Mouse (Mus musculus) megakaryocyte, embryonic 14.5 days (primary cell): ENCODE results near the gene Nfib.

Experiments
- FLI1 ChIP-seq: IDR thresholded peaks from 2 replicates; pipeline ENCODE4 v1.6.1; 2012; ENCODE audit warnings: low read length, inconsistent platforms, mixed read lengths
- GATA1 ChIP-seq: IDR thresholded peaks from 3 replicates; pipeline ENCODE4 v1.6.1; 2012; ENCODE audit warnings: mixed read lengths, low read length, inconsistent platforms, borderline replicate concordance

DNA sequence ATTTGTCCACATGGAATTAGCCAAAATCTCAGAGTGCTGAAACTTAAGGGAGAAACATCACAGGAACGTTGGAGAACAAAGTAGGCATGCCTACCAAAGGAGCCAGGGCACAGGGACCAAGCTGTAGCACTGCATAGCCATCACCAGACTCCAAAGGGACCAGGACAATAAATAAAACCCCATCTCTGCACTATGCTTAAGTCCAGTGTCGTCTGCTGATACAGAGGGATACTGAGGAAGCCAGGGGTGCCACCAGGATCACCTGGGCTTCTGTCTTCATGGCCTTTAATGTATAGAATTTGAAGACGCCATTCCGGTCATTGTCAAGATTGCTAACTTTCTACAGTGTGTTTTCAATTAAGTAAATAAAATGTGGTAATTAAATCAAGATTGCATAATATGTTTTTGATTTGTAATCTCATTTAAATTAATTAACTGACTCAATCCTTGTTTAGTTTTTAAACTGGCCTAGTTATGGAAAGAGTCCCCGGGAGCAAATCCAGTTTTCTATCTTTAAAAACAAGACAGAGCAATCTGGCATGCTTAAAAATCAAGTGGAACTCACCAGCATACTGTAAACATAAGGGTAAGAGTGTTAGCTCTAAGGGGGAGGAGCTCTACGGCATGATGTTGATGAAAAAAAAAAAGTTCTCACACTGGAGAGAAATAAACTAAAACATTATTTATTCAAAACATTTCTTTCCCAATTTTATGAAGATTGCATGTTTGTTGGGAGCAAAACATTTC, 313.7 kb downstream of the Nfib start:
- TF ChIP-seq GATA1 (no peak), FLI1 (no peak)
